ENCODE assay signal across 12 mouse cellular contexts in the genomic region with DNA sequence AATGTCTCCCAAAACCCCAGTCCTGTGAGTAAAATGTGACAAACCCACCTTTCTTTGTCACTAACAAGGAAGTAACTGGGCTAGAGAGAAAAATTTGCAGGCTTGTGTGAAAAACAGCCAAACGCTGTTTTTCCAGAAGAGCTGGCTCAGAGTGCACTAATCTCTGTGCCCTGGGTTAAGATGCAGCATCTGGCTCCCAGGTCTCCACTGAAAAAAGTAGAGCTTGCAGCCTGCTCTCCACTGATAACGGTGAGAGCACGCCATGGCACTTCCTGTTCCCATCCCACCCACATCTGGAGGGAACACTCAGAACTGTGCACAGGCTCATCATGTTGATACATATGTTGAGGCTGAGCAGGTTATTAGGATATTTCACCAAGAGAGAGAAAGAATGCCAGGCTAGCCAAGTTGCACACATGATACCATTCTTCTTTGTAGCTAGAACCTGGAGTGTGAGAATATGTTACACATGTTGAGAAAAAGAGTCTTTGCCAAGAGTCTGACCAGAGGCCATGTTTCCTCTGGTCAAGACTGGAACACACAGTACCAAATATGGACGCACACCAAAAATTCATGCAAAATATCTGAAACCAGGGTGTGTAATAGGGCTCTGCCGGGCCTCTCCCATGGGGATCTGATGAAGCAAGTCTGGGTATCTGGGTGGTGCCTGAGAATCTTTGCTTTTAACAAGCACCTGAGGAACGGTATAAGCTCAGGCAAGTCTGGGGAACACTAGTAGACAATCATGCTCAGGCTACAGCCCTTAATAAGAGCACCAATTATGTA.
A peak's percentile ranks its signal among the peaks of the same experiment; 100 is the strongest.
DNase-seq lines count a peak whose midpoint lies in the region; ATAC-seq lines count a peak whose summit lies in the region.
"Had no signal": no experiment of that assay in that cellular context is flagged by ENCODE, and none has a peak within 500 bp of the region (broad histone marks: within the 10 kb centered on the region; RNA-seq: fewer than 3 reads in every experiment).

No protein-coding gene starts in this region.

- H3K27ac ChIP-seq in embryonic facial prominence, embryonic 15.5 days (replicated peaks), result peak overlapping the region; percentile 61
- H3K27ac ChIP-seq in macrophage, result peak overlapping the region; percentile 42
- no peak overlapping the region for H3K27ac ChIP-seq in midbrain, embryonic 16.5 days (ENCODE audit: low read length)
- H3K27ac ChIP-seq: limb, embryonic 13.5 days; neural tube, embryonic 12.5 days had no signal

- no peak overlapping the region for H3K9ac ChIP-seq in embryonic facial prominence, embryonic 15.5 days
- no peak overlapping the region for H3K9ac ChIP-seq in midbrain, embryonic 16.5 days (ENCODE audit: low read depth, low read length)
- H3K9ac ChIP-seq: limb, embryonic 13.5 days; neural tube, embryonic 12.5 days had no signal

- no peaks in the 10 kb centered on the region for H3K36me3 ChIP-seq in embryonic facial prominence, embryonic 15.5 days
- no peaks in the 10 kb centered on the region for H3K36me3 ChIP-seq in macrophage (ENCODE audit: inconsistent target)
- no peaks in the 10 kb centered on the region for H3K36me3 ChIP-seq in midbrain, embryonic 16.5 days (ENCODE audit: control insufficient read depth, insufficient read depth, low read length)
- H3K36me3 ChIP-seq: limb, embryonic 13.5 days; neural tube, embryonic 12.5 days had no signal

- no peaks in the 10 kb centered on the region for H3K9me3 ChIP-seq in embryonic facial prominence, embryonic 15.5 days (replicated peaks)
- no peaks in the 10 kb centered on the region for H3K9me3 ChIP-seq in midbrain, embryonic 16.5 days (replicated peaks; ENCODE audit: control insufficient read depth, low read length, poor library complexity, severe bottlenecking)
- H3K9me3 ChIP-seq: limb, embryonic 13.5 days; neural tube, embryonic 12.5 days had no signal

- no peak overlapping the region for H3K4me2 ChIP-seq in embryonic facial prominence, embryonic 15.5 days (replicated peaks)
- no peak overlapping the region for H3K4me2 ChIP-seq in midbrain, embryonic 16.5 days (ENCODE audit: low read length)
- H3K4me2 ChIP-seq: limb, embryonic 13.5 days; neural tube, embryonic 12.5 days had no signal

- no peak overlapping the region for H3K4me3 ChIP-seq in embryonic facial prominence, embryonic 15.5 days (replicated peaks)
- no peak overlapping the region for H3K4me3 ChIP-seq in macrophage (ENCODE audit: inconsistent target)
- H3K4me3 ChIP-seq in midbrain, embryonic 16.5 days (ENCODE audit: low read depth, low read length), result no peak overlapping the region
- H3K4me3 ChIP-seq: limb, embryonic 13.5 days; neural tube, embryonic 12.5 days had no signal

- peaks cover 28% of the 10 kb centered on the region for H3K4me1 ChIP-seq in embryonic facial prominence, embryonic 15.5 days
- no peaks in the 10 kb centered on the region for H3K4me1 ChIP-seq in midbrain, embryonic 16.5 days (ENCODE audit: control insufficient read depth, insufficient read depth, low read length)

- DNase-seq in lung, postnatal 36 days, result peak; percentile 43
- DNase-seq in lung, postnatal 10 days, result no peak
- peak; percentile 46 for DNase-seq in thymus, postnatal 25 days
- DNase-seq in T-cell, adult 2 months (ENCODE audit: low spot score), result no peak
- no peak for DNase-seq in neural tube, embryonic 10.5 days (ENCODE audit: extremely low spot score, low spot score)
- DNase-seq: gastrocnemius, postnatal 10 days; kidney, adult 9 months had no signal

- no peak for ATAC-seq in embryonic facial prominence, embryonic 15.5 days (ENCODE audit: insufficient number of reproducible peaks, low FRiP score, low TSS enrichment, low read depth)
- no peak for ATAC-seq in midbrain, embryonic 16.5 days

- 47% methylated on average over 6 of the region's 6 CpGs for WGBS in embryonic facial prominence, embryonic 15.5 days
- WGBS in macrophage (ENCODE audit: missing documents), result 46% methylated on average over 5 of the region's 6 CpGs
- 82% methylated on average over 6 of the region's 6 CpGs for WGBS in midbrain, embryonic 16.5 days

- no peaks in the 10 kb centered on the region for H3K27me3 ChIP-seq in embryonic facial prominence, embryonic 15.5 days
- no peaks in the 10 kb centered on the region for H3K27me3 ChIP-seq in midbrain, embryonic 16.5 days (ENCODE audit: control insufficient read depth, insufficient read depth, low read depth, low read length)
- H3K27me3 ChIP-seq: limb, embryonic 13.5 days; neural tube, embryonic 12.5 days had no signal

- H3K79me2 ChIP-seq in macrophage (ENCODE audit: inconsistent target), result no peaks in the 10 kb centered on the region; the same call in 1 of the 2 replicates

Comparison
In these comparisons a context has a peak if more than half of its experiments do, and no peak if none do; other contexts are left out.
1. DNase-seq: peak in lung, postnatal 36 days (single experiment) and thymus, postnatal 25 days (single experiment); none in lung, postnatal 10 days (single experiment), T-cell, adult 2 months (single experiment) and neural tube, embryonic 10.5 days (single experiment).